In genomic region chr13:73892493-73893178, GRCm38 (mm10) we compare ENCODE assay signal across 10 mouse cellular contexts. TPM values are rescaled to one million over a fixed set of nuclear protein-coding genes. Genes with fewer than 3 reads are reported as not detected.
A peak's percentile ranks its signal among the peaks of the same experiment; 100 is the strongest.
DNase-seq lines count a peak whose midpoint lies in the region; ATAC-seq and TF ChIP-seq lines count a peak whose summit lies in the region.
"Had no signal": no experiment of that assay in that cellular context is flagged by ENCODE, and none has a peak within 500 bp of the region (broad histone marks: within the 10 kb centered on the region; RNA-seq: fewer than 3 reads in every experiment).

No protein-coding gene starts in this region.

- H3K9ac ChIP-seq in heart, adult 2 months (ENCODE audit: low read depth, low read length) = no peak overlapping the region
- no peak overlapping the region for H3K9ac ChIP-seq in heart, embryonic 11.5 days (ENCODE audit: low read depth, low read length)
- H3K9ac ChIP-seq in embryonic facial prominence, embryonic 15.5 days = no peak overlapping the region
- no peak overlapping the region for H3K9ac ChIP-seq in kidney, embryonic 14.5 days (ENCODE audit: low read depth, low read length)

- no peak; the same call in 1 of the 2 replicates for ATAC-seq in heart, embryonic 11.5 days (replicated peaks; ENCODE audit: insufficient number of reproducible peaks, low FRiP score, low TSS enrichment)
- ATAC-seq in embryonic facial prominence, embryonic 15.5 days (ENCODE audit: insufficient number of reproducible peaks, low FRiP score, low TSS enrichment, low read depth) = peak; percentile 40
- ATAC-seq in kidney, embryonic 14.5 days (ENCODE audit: low FRiP score, low TSS enrichment) = peak; percentile 69; the same call in 1 of the 2 replicates

- H3K4me1 ChIP-seq in heart, adult 2 months (ENCODE audit: control insufficient read depth, insufficient read depth, low read length) = peaks cover 8% of the 10 kb centered on the region
- no peaks in the 10 kb centered on the region for H3K4me1 ChIP-seq in heart, embryonic 11.5 days (ENCODE audit: control insufficient read depth, insufficient read depth, low read length)
- H3K4me1 ChIP-seq in embryonic facial prominence, embryonic 15.5 days = peaks cover 20% of the 10 kb centered on the region
- H3K4me1 ChIP-seq in kidney, embryonic 14.5 days (ENCODE audit: control insufficient read depth, insufficient read depth, low read length) = 0 out of 2 replicates have a peak, but pooled peaks cover 5% of the 10 kb centered on the region
- H3K4me1 ChIP-seq in cerebellum, adult 2 months (ENCODE audit: control insufficient read depth, insufficient read depth, low read length) = no peaks in the 10 kb centered on the region

- DNase-seq in heart, adult 2 months = no peak
- peak; percentile 29 to 67 for DNase-seq in lung, postnatal 4 days
- no peak for DNase-seq in cerebellum, postnatal 25 days
- no peak for DNase-seq in ovary, adult 18-20 months (ENCODE audit: low spot score)
- no peak for DNase-seq in cerebellum, adult 2 months
- DNase-seq: retina, postnatal 1 day had no signal

- H3K4me2 ChIP-seq in heart, embryonic 11.5 days = no peak overlapping the region
- no peak overlapping the region; the same call in 1 of the 2 replicates for H3K4me2 ChIP-seq in embryonic facial prominence, embryonic 15.5 days (replicated peaks)
- no peak overlapping the region for H3K4me2 ChIP-seq in kidney, embryonic 14.5 days (replicated peaks; ENCODE audit: low read depth, low read length)

- H3K27ac ChIP-seq in heart, adult 2 months = peak overlapping the region; percentile 8
- H3K27ac ChIP-seq in heart, embryonic 11.5 days (ENCODE audit: low read depth, low read length) = no peak overlapping the region
- peak overlapping the region; percentile 71 for H3K27ac ChIP-seq in embryonic facial prominence, embryonic 15.5 days (replicated peaks)
- H3K27ac ChIP-seq in kidney, embryonic 14.5 days (ENCODE audit: low read depth, low read length) = peak overlapping the region; percentile 24; the same call in 1 of the 2 replicates
- H3K27ac ChIP-seq in cerebellum, adult 2 months (ENCODE audit: insufficient read depth, low read length) = no peak overlapping the region
- H3K27ac ChIP-seq: macrophage had no signal

- no peak for TF ChIP-seq POLR2A in heart, adult 2 months (IDR thresholded peaks at IDR 0.05; ENCODE audit: insufficient read depth, low read depth, low read length)
- TF ChIP-seq POLR2A in cerebellum, adult 2 months (IDR thresholded peaks at IDR 0.05; ENCODE audit: borderline replicate concordance, insufficient read depth, low read length) = no peak

- no peak for TF ChIP-seq CTCF in heart, adult 2 months (IDR thresholded peaks at IDR 0.05)
- TF ChIP-seq CTCF in cerebellum, adult 2 months (IDR thresholded peaks at IDR 0.05; ENCODE audit: borderline replicate concordance, insufficient read depth, low read depth, low read length) = no peak

- TF ChIP-seq EP300 in heart, adult 2 months (IDR thresholded peaks at IDR 0.05; ENCODE audit: insufficient read depth, low read depth, low read length) = no peak

- H3K79me2 ChIP-seq in heart, adult 2 months (replicated peaks; ENCODE audit: control insufficient read depth, insufficient read depth, low read length) = no peaks in the 10 kb centered on the region

- no peaks in the 10 kb centered on the region for H3K36me3 ChIP-seq in heart, adult 2 months (ENCODE audit: control insufficient read depth, insufficient read depth, low read length)
- no peaks in the 10 kb centered on the region for H3K36me3 ChIP-seq in heart, embryonic 11.5 days (ENCODE audit: control insufficient read depth, insufficient read depth, low read length)
- no peaks in the 10 kb centered on the region for H3K36me3 ChIP-seq in embryonic facial prominence, embryonic 15.5 days
- H3K36me3 ChIP-seq in kidney, embryonic 14.5 days (ENCODE audit: control insufficient read depth, insufficient read depth, low read length) = no peaks in the 10 kb centered on the region

- WGBS in heart, adult 2 months = 17% methylated on average over 6 of the region's 6 CpGs
- 33% methylated on average over 6 of the region's 6 CpGs for WGBS in heart, embryonic 11.5 days (ENCODE audit: insufficient replicate concordance)
- WGBS in embryonic facial prominence, embryonic 15.5 days = 18% methylated on average over 6 of the region's 6 CpGs
- WGBS in kidney, embryonic 14.5 days = 51% methylated on average over 6 of the region's 6 CpGs
- WGBS in cerebellum, adult 2 months = 64% methylated on average over 6 of the region's 6 CpGs

- H3K27me3 ChIP-seq in heart, adult 2 months (ENCODE audit: control insufficient read depth, insufficient read depth, low read length) = no peaks in the 10 kb centered on the region
- no peaks in the 10 kb centered on the region for H3K27me3 ChIP-seq in heart, embryonic 11.5 days (ENCODE audit: control insufficient read depth, insufficient read depth, low read length)
- no peaks in the 10 kb centered on the region for H3K27me3 ChIP-seq in embryonic facial prominence, embryonic 15.5 days
- no peaks in the 10 kb centered on the region for H3K27me3 ChIP-seq in kidney, embryonic 14.5 days (ENCODE audit: control insufficient read depth, insufficient read depth, low read length)
- no peaks in the 10 kb centered on the region for H3K27me3 ChIP-seq in cerebellum, adult 2 months (ENCODE audit: control insufficient read depth, insufficient read depth, low read length)

- H3K9me3 ChIP-seq in heart, embryonic 11.5 days (replicated peaks; ENCODE audit: control insufficient read depth, low read length) = peaks cover 2% of the 10 kb centered on the region; the same call in 1 of the 2 replicates
- H3K9me3 ChIP-seq in embryonic facial prominence, embryonic 15.5 days (replicated peaks) = no peaks in the 10 kb centered on the region
- H3K9me3 ChIP-seq in kidney, embryonic 14.5 days (ENCODE audit: control insufficient read depth, low read length) = no peaks in the 10 kb centered on the region

- H3K4me3 ChIP-seq in heart, adult 2 months = no peak overlapping the region
- no peak overlapping the region for H3K4me3 ChIP-seq in heart, embryonic 11.5 days (ENCODE audit: low read depth, low read length)
- H3K4me3 ChIP-seq in embryonic facial prominence, embryonic 15.5 days (replicated peaks) = no peak overlapping the region
- no peak overlapping the region for H3K4me3 ChIP-seq in kidney, embryonic 14.5 days (ENCODE audit: low read length)
- no peak overlapping the region for H3K4me3 ChIP-seq in cerebellum, adult 2 months (replicated peaks; ENCODE audit: insufficient read depth, low read depth, low read length)

- intact Hi-C loops in heart, adult 2 months (cut with DNase I) = no loop called here

RNA-seq across cellular contexts. Expression of gene Trip13, which starts 44.9 kb away (rescaled TPM):
- total RNA-seq in heart, adult 2 months (2021) = under 1 TPM; 0.14 to 0.21 TPM
- polyA plus RNA-seq in heart, adult 2 months (2012; rRNA removed) = 0.20 and 0.27 TPM in 2 replicates
- polyA plus RNA-seq in heart, embryonic 11.5 days (2014; fragmentation: Nextera tagmentation; extraction: Ambion mirVana) = 36.5 and 37.5 TPM in 2 replicates
- 26.2 and 28.2 TPM in 2 replicates for polyA plus RNA-seq in embryonic facial prominence, embryonic 15.5 days (2015; fragmentation: Nextera tagmentation; extraction: Ambion mirVana)
- 44.1 and 54.9 TPM in 2 replicates for polyA plus RNA-seq in kidney, embryonic 14.5 days (2014; fragmentation: Nextera tagmentation; extraction: Ambion mirVana)
- polyA plus RNA-seq in cerebellum, adult 2 months (2012; rRNA removed) = 0.65 and 1.1 TPM in 2 replicates

RNA-seq across cellular contexts. Expression of gene Brd9, which starts 45.0 kb away (rescaled TPM):
- total RNA-seq in heart, adult 2 months (2021) = 10 to 100 TPM; 20.3 to 21.3 TPM
- 25.7 and 38.8 TPM in 2 replicates for polyA plus RNA-seq in heart, adult 2 months (2012; rRNA removed)
- polyA plus RNA-seq in heart, embryonic 11.5 days (2014; fragmentation: Nextera tagmentation; extraction: Ambion mirVana) = 41.7 and 47.0 TPM in 2 replicates
- 48.2 and 53.4 TPM in 2 replicates for polyA plus RNA-seq in embryonic facial prominence, embryonic 15.5 days (2015; fragmentation: Nextera tagmentation; extraction: Ambion mirVana)
- 41.9 and 47.7 TPM in 2 replicates for polyA plus RNA-seq in kidney, embryonic 14.5 days (2014; fragmentation: Nextera tagmentation; extraction: Ambion mirVana)
- 81.7 and 83.7 TPM in 2 replicates for polyA plus RNA-seq in cerebellum, adult 2 months (2012; rRNA removed)

RNA-seq across cellular contexts. Expression of gene Nkd2, which starts 45.2 kb away (rescaled TPM):
- total RNA-seq in heart, adult 2 months (2021) = 1 to 10 TPM; 1.2 to 2.3 TPM
- 1.9 and 2.3 TPM in 2 replicates for polyA plus RNA-seq in heart, adult 2 months (2012; rRNA removed)
- 2.3 and 2.4 TPM in 2 replicates for polyA plus RNA-seq in heart, embryonic 11.5 days (2014; fragmentation: Nextera tagmentation; extraction: Ambion mirVana)
- 40.2 and 42.1 TPM in 2 replicates for polyA plus RNA-seq in embryonic facial prominence, embryonic 15.5 days (2015; fragmentation: Nextera tagmentation; extraction: Ambion mirVana)
- 3.7 and 4.1 TPM in 2 replicates for polyA plus RNA-seq in kidney, embryonic 14.5 days (2014; fragmentation: Nextera tagmentation; extraction: Ambion mirVana)
- 2.3 and 2.4 TPM in 2 replicates for polyA plus RNA-seq in cerebellum, adult 2 months (2012; rRNA removed)
- polyA plus RNA-seq: macrophage had no signal

Comparison
In these comparisons a context has a peak if more than half of its experiments do, and no peak if none do; other contexts are left out.
1. H3K27ac ChIP-seq: peak in heart, adult 2 months (single experiment), embryonic facial prominence, embryonic 15.5 days (single experiment) and kidney, embryonic 14.5 days (single experiment); none in heart, embryonic 11.5 days (single experiment) and cerebellum, adult 2 months (single experiment).
2. RNA of gene Trip13, which starts 44.9 kb away (polyA plus RNA-seq): 44.1 to 54.9 TPM in kidney, embryonic 14.5 days, 36.5 to 37.5 TPM in heart, embryonic 11.5 days and 26.2 to 28.2 TPM in embryonic facial prominence, embryonic 15.5 days; 0.65 to 1.1 TPM in cerebellum, adult 2 months and 0.20 to 0.27 TPM in heart, adult 2 months; every median in the first group is over 10 times any median in the second.
3. DNase-seq: peak in lung, postnatal 4 days (2 of 2); none in heart, adult 2 months (0 of 2), cerebellum, postnatal 25 days (0 of 2), ovary, adult 18-20 months (single experiment) and cerebellum, adult 2 months (0 of 2).